Mouse (Mus musculus): ENCODE results near the gene Ppara.

Ppara gene

GRCm38 (mm10) chr15:85806886-85807285 lies 72.1 kb downstream of the Ppara start:
- no peak for DNase-seq (ENCODE audit: low read depth)

DNA sequence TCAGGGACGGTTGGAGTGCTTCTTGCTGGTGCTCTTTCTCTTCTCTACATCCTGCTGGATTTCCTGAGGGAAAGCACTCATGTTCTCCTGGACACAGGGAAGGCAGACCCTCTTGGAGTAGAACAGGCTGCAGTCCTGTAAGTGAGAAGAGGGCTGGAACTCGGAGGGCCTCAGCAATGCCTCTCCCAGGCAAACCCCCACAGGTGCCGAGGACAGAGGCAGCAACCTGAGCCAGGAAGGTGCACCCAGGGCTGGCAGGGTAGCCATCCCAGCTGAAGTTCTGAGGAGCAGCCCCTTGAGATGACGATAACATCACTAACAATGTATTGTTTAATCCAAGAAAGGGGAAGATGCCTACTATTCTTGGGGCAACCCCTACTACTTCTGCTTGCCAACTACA lies 72.6 kb downstream of the Ppara start:
- DNase-seq (ENCODE audit: low read depth): no peak

DNA sequence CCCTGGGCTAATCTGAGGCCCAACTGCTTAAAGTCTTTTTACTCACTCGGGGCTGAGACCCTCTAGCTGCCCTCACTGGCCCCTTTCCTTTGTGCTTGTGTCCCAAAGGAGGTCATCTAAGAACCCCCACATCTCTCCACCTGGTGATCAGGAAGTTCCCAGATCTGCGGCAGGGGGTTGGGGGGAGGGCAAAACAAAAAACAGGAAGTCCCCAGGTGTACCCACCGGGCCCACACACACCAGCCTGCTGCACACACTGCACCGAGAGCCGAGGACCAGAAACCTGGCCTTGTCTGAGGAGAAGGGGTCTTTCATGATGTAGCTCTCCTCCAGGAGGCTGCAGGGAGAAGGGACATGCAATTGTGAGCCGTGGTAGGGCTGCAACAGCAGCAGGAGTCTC lies 73.2 kb downstream of the Ppara start:
- no peak for DNase-seq (ENCODE audit: low read depth)

DNA sequence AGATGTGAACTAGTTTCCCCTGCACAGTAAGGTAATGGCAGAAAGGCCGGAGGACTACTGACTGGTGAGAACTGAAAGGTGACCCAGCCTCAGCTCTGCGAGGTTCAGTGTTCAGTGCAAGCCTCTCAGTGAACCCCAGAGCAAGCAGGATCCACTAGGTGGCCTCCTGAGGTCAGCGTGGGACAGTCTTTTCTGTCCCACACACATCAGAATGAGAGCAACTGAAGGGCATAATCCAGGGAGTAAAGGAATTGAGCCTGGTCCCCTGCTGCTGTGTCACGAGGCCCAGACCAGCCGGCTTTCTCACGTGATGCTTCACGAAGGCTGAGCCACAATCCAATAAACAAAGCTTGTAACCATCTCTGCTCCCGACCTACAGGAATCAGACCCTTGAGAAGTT lies 73.7 kb downstream of the Ppara start:
- no peak for DNase-seq (ENCODE audit: low read depth)

DNA sequence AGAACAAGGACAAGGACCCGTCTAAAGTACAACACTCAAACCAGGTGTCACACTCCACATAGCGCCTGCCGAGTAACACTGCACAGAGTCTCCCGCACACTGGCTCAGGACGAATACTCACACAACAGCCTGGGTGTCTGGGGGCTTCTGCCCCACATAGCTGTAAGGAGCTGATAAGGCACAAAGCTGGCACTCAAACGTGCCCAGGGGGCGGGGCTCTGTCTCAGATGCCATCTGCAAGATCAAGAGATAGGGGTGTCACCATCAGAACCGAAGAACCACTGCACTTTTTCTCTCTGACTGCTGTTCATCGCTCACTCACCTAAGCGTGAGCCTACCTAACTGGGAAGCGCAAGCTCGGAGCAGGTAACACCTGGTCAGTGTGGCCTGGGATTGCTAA lies 74.3 kb downstream of the Ppara start:
- DNase-seq (ENCODE audit: low read depth): no peak

- DNase-seq (ENCODE audit: low read depth): no peak
Observed at GRCm38 (mm10) chr15:85810462-85810805, 75.7 kb downstream of the Ppara start.

DNA sequence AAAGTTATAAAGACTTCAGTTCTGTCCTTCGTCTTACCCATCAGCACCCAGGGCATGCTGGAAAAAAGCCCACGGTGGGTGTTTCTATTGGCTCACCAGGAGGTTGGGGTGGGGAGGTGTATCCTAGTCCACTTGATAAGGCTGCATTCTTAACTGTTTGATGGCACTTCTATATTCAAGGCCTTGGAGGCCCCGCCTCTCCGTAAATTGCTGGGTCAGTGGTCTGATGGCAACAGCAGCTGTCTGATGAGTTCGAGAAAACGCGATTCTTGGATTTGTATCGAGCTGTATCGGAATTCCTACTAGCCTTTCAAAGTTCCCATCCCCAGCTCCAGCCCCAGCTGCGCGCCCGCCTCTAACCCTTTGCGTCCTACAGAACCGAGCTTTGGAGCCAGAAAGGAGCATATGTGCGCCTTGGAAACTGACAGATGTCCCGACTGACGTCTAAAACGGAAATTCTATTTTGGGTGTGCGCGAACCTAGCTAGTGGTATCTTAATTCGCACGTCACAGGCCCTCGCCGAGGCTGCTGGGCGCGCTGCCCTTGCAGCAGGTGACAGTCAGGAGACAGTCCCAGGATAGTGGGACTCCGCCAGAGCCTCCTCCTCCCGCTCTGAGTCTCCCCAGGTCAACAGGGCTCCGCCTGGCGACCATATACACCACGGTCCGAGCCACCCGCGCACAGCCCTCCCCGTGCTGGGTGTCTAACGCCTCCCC lies 76.2 kb downstream of the Ppara start:
- peak; percentile 62 for DNase-seq (ENCODE audit: low read depth)

GRCm38 (mm10) chr15:85811535-85812277 lies 76.9 kb downstream of the Ppara start, which contains the start of gene Cdpf1:
Cdpf1 (minus strand) TSS chr15:85811697.
- DNase-seq (ENCODE audit: low read depth): peak; percentile 99

- no peak for DNase-seq (ENCODE audit: low read depth)
Observed at GRCm38 (mm10) chr15:85813428-85813827, 78.6 kb downstream of the Ppara start.

- DNase-seq (ENCODE audit: low read depth): no peak
Observed at GRCm38 (mm10) chr15:85821203-85822010, 86.6 kb downstream of the Ppara start, which contains the start of gene Pkdrej. Pkdrej (minus strand) TSS chr15:85821734.

DNA sequence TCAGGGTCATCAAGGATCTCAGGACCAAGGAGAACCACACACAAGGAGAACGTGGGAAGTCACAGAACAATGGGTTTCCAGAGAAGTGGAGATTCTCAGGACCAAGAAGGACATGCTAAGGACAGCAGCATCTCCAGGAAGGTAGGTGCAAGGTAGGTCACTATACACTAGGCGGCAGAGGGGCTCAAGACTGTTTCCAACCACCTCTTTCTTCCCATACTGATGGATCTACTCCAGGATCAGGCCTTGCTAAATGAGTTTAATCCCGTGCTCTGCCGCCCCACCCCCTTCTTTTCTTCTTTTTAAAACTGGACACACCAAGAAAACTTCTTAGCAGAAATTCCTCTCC lies 87.2 kb downstream of the Ppara start:
- DNase-seq (ENCODE audit: low read depth): no peak

GRCm38 (mm10) chr15:85826676-85827075 lies 91.9 kb downstream of the Ppara start:
- no peak for DNase-seq (ENCODE audit: low read depth)

- DNase-seq (ENCODE audit: low read depth): no peak
Observed at GRCm38 (mm10) chr15:85828071-85828470, 93.3 kb downstream of the Ppara start.

DNA sequence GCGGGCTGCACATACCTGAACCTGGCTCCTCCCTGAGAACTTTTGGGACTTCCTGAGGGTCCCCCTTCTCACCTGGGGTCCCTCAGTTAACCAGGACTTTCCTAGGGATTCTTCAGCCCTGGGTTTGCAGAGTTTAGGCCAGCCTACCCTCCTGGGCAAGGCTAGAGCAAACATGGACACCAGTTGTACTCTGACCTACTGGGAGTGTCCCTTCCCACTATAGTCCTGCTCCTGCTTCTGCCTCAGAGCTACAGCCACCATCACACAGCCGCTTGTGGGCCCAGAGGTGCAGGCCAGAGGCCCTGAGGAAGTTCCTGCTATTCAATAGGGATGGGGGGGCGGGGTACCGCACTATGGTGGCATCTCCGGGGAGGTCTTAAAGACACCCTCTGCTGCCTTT lies 94.7 kb downstream of the Ppara start:
- no peak for DNase-seq (ENCODE audit: low read depth)

GRCm38 (mm10) chr15:85831954-85832590 lies 97.3 kb downstream of the Ppara start, which contains the start of gene Ttc38:
Ttc38 (plus strand) TSS chr15:85832306.
- DNase-seq (ENCODE audit: low read depth): peak; percentile 46

GRCm38 (mm10) chr15:85832599-85832998 lies 97.8 kb downstream of the Ppara start:
- no peak for DNase-seq (ENCODE audit: low read depth)

- DNase-seq (ENCODE audit: low read depth): peak; percentile 8
Observed at GRCm38 (mm10) chr15:85835335-85835734, 100.6 kb downstream of the Ppara start.

DNA sequence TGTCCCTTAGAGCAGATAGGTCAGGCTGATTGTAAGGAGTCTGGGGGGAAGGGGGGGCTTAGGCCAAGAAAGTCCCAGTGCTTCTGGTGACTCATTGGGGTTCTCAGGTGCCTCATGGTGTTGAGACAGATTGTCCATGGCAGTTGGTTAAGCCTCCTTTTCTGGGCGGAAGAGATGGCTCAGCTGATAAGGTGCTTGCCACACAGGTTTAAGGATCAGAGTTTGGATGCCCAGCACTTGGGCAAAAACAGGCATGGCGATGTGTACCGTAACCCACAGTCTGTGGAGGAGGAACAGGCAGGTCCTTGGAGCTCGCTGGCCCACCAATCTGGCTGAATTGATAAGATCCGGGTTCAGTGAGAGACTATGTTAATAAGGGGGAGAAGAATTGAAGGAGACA lies 102.1 kb downstream of the Ppara start:
- DNase-seq (ENCODE audit: low read depth): no peak

DNA sequence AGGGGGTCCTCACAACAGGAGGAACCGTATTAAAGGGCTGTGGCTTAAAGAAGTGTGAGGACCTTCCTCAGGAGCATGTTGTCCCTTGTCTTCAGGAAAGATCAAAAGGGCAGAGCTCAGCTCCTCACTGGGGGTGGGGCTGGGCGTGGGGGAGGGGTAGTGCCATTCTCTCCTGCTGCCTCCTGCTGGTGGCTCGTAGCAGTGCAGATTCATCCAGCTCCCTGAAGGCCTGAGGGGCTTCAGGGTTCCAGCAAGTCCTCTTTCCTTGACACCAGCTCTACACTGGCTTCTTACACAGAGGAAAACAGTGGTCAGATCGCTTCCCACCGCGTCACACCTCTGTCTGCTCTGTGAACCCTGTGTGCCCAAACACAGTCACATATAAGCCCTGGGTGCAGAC lies 106.2 kb downstream of the Ppara start:
- DNase-seq (ENCODE audit: low read depth): peak; percentile 28

- no peak for DNase-seq (ENCODE audit: low read depth)
Observed at GRCm38 (mm10) chr15:85841796-85842360, 107.1 kb downstream of the Ppara start.

DNA sequence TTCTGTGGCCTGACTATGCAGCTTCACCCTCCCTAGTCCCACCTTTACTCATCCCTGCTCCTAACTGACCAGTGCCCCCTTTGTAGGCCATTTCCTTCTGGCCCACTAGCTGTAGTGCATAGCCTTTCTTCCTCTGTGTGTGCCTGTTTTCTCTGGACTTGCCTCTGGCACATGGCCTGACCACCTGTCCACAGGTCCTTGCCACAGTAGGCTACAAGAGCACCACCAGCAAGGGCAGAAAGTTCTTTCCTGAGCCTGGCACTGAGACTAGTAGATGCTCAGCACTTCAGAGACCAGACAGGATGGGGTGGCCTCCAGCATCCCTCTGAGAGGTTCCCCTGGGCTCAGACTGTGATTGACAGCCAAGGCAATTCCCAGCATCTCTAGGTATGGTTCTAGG lies 110.3 kb downstream of the Ppara start:
- DNase-seq (ENCODE audit: low read depth): no peak
